Mouse (Mus musculus) MEL (cell line): ENCODE measurements around the gene Dcun1d2. TPM values are rescaled to one million over a fixed set of nuclear protein-coding genes. Genes with fewer than 3 reads are reported as not detected.

Experiments used
- DNase-seq: peaks from one replicate; pipeline ENCODE4 v3.0.0; 2011; ENCODE audit warnings: low read depth, low spot score
- H3K27ac ChIP-seq: 2 replicates; pipeline ENCODE4 v1.5.1; 2012; ENCODE audit warnings: low read depth, mild to moderate bottlenecking, control low read depth, low read length, moderate library complexity; ENCODE audit not compliant: control insufficient read depth
- H3K27me3 ChIP-seq, 2 experiments: fragments of 150-350 bp in 1 of 2; sonication (generic) in 1 of 2; 2 replicates each; pipeline ENCODE4 v1.6.1; 2012; ENCODE audit warnings: low read length in 2 of 2, mild to moderate bottlenecking in 2 of 2, improper control_type of control experiment in 1 of 2, moderate library complexity in 1 of 2; ENCODE audit not compliant: insufficient read depth in 2 of 2, control insufficient read depth in 1 of 2
- H3K36me3 ChIP-seq, 2 experiments: 2 replicates each; pipeline ENCODE4 v1.6.1; 2012 to 2014; ENCODE audit warnings: low read length in 2 of 2, improper control_type of control experiment in 1 of 2, inconsistent platforms in 1 of 2, mild to moderate bottlenecking in 1 of 2; ENCODE audit not compliant: insufficient read depth in 2 of 2, control insufficient read depth in 1 of 2
- H3K4me1 ChIP-seq, 2 experiments: fragments of 150-350 bp in 1 of 2; sonication (generic) in 1 of 2; 2 replicates each; pipeline ENCODE4 v1.6.1; 2012; ENCODE audit warnings: low read length in 2 of 2, improper control_type of control experiment in 1 of 2, mild to moderate bottlenecking in 1 of 2; ENCODE audit not compliant: insufficient read depth in 2 of 2, control insufficient read depth in 1 of 2
- H3K4me3 ChIP-seq, 2 experiments: fragments of 150-350 bp in 1 of 2; sonication (generic) in 1 of 2; 2 replicates each; pipeline ENCODE4 v1.5.1; 2012; ENCODE audit warnings: low read depth in 2 of 2, low read length in 2 of 2, mild to moderate bottlenecking in 2 of 2, moderate library complexity in 2 of 2, control low read depth in 1 of 2, improper control_type of control experiment in 1 of 2; ENCODE audit not compliant: control insufficient read depth in 1 of 2, insufficient read depth in 1 of 2
- H3K79me2 ChIP-seq: 2 replicates; pipeline ENCODE4 v1.6.1; 2012; ENCODE audit warnings: mild to moderate bottlenecking, low read length, moderate library complexity; ENCODE audit not compliant: control insufficient read depth, poor library complexity, insufficient read depth
- H3K9ac ChIP-seq: 2 replicates; pipeline ENCODE4 v1.6.1; 2012; ENCODE audit warnings: low read depth, mild to moderate bottlenecking, control low read depth, low read length, moderate library complexity; ENCODE audit not compliant: control insufficient read depth, poor library complexity, severe bottlenecking
- H3K9me3 ChIP-seq: fragments of 150-350 bp; sonication (generic); replicated peaks from 2 replicates; pipeline ENCODE4 v1.6.1; 2012; ENCODE audit warnings: mild to moderate bottlenecking, low read length, improper control_type of control experiment, moderate library complexity; ENCODE audit not compliant: insufficient read depth
- BHLHE40 ChIP-seq: IDR thresholded peaks from 2 replicates; pipeline ENCODE4 v1.6.1; 2012; ENCODE audit warnings: low read depth, mild to moderate bottlenecking, inconsistent platforms, low read length, improper control_type of control experiment, borderline replicate concordance
- CHD1 ChIP-seq: IDR thresholded peaks from 2 replicates; pipeline ENCODE4 v1.6.1; 2012; ENCODE audit warnings: low read depth, mild to moderate bottlenecking, inconsistent platforms, low read length, improper control_type of control experiment
- CHD2 ChIP-seq: IDR thresholded peaks from 2 replicates; pipeline ENCODE4 v1.6.1; 2011; ENCODE audit warnings: low read length, improper control_type of control experiment
- CTCF ChIP-seq, 3 experiments: IDR thresholded peaks in 2 of 3; conservative IDR thresholded peaks in 1 of 3; 2 replicates each; pipeline ENCODE4 v1.5.1; 2011 to 2012; ENCODE audit warnings: low read length in 3 of 3, low read depth in 2 of 3, mild to moderate bottlenecking in 2 of 3, improper control_type of control experiment in 1 of 3, inconsistent platforms in 1 of 3, mixed read lengths in 1 of 3, moderate library complexity in 1 of 3; ENCODE audit not compliant: control insufficient read depth in 1 of 3, insufficient read depth in 1 of 3, poor library complexity in 1 of 3, severe bottlenecking in 1 of 3
- ETS1 ChIP-seq: IDR thresholded peaks from 2 replicates; pipeline ENCODE4 v1.6.1; 2012; ENCODE audit warnings: low read depth, mild to moderate bottlenecking, inconsistent platforms, low read length, improper control_type of control experiment, moderate library complexity
- GATA1 ChIP-seq: IDR thresholded peaks from 2 replicates; pipeline ENCODE4 v1.6.1; 2011; ENCODE audit warnings: low read depth, low read length, improper control_type of control experiment
- MAFK ChIP-seq: IDR thresholded peaks from 2 replicates; pipeline ENCODE4 v1.6.1; 2011; ENCODE audit warnings: low read depth, mild to moderate bottlenecking, low read length, improper control_type of control experiment, borderline replicate concordance
- MAZ ChIP-seq: IDR thresholded peaks from 2 replicates; pipeline ENCODE4 v1.6.1; 2012; ENCODE audit warnings: low read depth, mild to moderate bottlenecking, inconsistent platforms, low read length, improper control_type of control experiment
- MYB ChIP-seq: IDR thresholded peaks from 2 replicates; pipeline ENCODE4 v1.6.1; 2011; ENCODE audit warnings: mild to moderate bottlenecking, low read depth, low read length, improper control_type of control experiment
- NRF1 ChIP-seq: IDR thresholded peaks from 2 replicates; pipeline ENCODE4 v1.6.1; 2014; ENCODE audit warnings: low read depth, mild to moderate bottlenecking, inconsistent platforms, low read length, improper control_type of control experiment, moderate library complexity; ENCODE audit not compliant: poor library complexity, insufficient read depth, severe bottlenecking
- RAD21 ChIP-seq: IDR thresholded peaks from 2 replicates; pipeline ENCODE4 v1.6.1; 2011; ENCODE audit warnings: mild to moderate bottlenecking, low read depth, low read length, improper control_type of control experiment
- RCOR1 ChIP-seq: IDR thresholded peaks from 2 replicates; pipeline ENCODE4 v1.6.1; 2012; ENCODE audit warnings: low read depth, mild to moderate bottlenecking, inconsistent platforms, low read length, improper control_type of control experiment
- SMC3 ChIP-seq: IDR thresholded peaks from 2 replicates; pipeline ENCODE4 v1.6.1; 2011; ENCODE audit warnings: low read depth, low read length, improper control_type of control experiment
- USF2 ChIP-seq, 2 experiments: IDR thresholded peaks; 2 replicates each; pipeline ENCODE4 v1.6.1; 2011 to 2012; ENCODE audit warnings: improper control_type of control experiment in 2 of 2, low read length in 2 of 2, borderline replicate concordance in 1 of 2, inconsistent platforms in 1 of 2, low read depth in 1 of 2, mild to moderate bottlenecking in 1 of 2; ENCODE audit not compliant: insufficient read depth in 1 of 2
- ZC3H11A ChIP-seq: IDR thresholded peaks from 2 replicates; pipeline ENCODE4 v1.6.1; 2012; ENCODE audit warnings: low read depth, mild to moderate bottlenecking, inconsistent platforms, low read length, improper control_type of control experiment
- ZNF384 ChIP-seq: IDR thresholded peaks from 2 replicates; pipeline ENCODE4 v1.6.1; 2012; ENCODE audit warnings: low read depth, mild to moderate bottlenecking, inconsistent platforms, low read length, improper control_type of control experiment
- polyA plus RNA-seq, 2 experiments: library from polyadenylated mRNA; stranded (reverse) in 1 of 2; unstranded in 1 of 2; fragments of >175 nt in 1 of 2; fragments of >200 nt in 1 of 2; gene quantifications; 2 replicates each; pipeline versions ENCODE4 v1.2.1 to v1.2.4; 2012; ENCODE audit warnings: low replicate concordance in 2 of 2, low read depth in 1 of 2; ENCODE audit not compliant: insufficient read length in 2 of 2, insufficient read depth in 1 of 2, missing spikeins in 1 of 2
- total RNA-seq: library from RNA; depleted of rRNA; stranded (reverse); fragments of 300-350 nt; gene quantifications from 2 replicates; pipeline ENCODE4 v1.2.3, GENCODE M21; 2012

Gene Dcun1d2
- total and polyA plus RNA-seq, 3 experiments: 19.1 to 19.9 TPM; not detected in 1

- Histone ChIP-seq H3K27ac (no peak within 1 kb of the TSS), H3K36me3 (no peaks in the 10 kb centered on the region), H3K9ac (no peak within 1 kb of the TSS), H3K4me1 (no peaks in the 10 kb centered on the region), H3K27me3 (no peaks in the 10 kb centered on the region), H3K9me3 (no peaks in the 10 kb centered on the region), H3K4me3 (no peak within 1 kb of the TSS), H3K79me2 (no peaks in the 10 kb centered on the region)
- DNase-seq: peak; percentile 76
- peak; percentile 83 for TF ChIP-seq SMC3
- TF ChIP-seq GATA1: no peak
- peak; percentile 91 to 97 (median 97) for TF ChIP-seq CTCF (IDR thresholded peaks at IDR 0.05 in 2 of 3, conservative IDR thresholded peaks at IDR 0.05 in 1 of 3; ENCODE audit: control insufficient read depth in 1 of 3, insufficient read depth in 1 of 3, low read depth in 2 of 3, low read length in 3 of 3, poor library complexity in 1 of 3, severe bottlenecking in 1 of 3)
- peak; percentile 89 for TF ChIP-seq RAD21
- peak; percentile 74 for TF ChIP-seq ZC3H11A
Observed at GRCm38 (mm10) chr8:13254019-13254418, 33.9 kb downstream of the Dcun1d2 start, which contains the start of gene Adprhl1. TSS of gene Adprhl1 (minus strand) at chr8:13254162.

DNA sequence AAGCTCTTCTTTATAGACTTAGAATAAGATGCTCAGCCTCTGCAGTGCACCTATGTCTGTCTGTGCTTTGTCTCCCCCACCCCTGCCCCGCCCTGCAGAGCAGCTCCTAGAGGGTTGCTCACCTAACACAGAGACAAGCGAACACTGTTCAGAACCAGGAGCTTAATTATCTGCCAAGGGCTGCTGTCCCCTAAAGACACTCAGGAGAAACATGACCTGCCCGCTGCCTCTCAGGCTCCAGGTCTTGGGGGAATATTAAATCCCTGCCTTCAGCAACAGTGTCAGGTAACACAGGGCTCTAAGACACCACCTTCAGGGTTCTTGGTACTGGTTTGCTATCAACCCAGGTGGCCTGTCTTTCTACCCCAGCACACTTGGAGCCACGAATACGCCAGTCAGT lies 34.5 kb downstream of the Dcun1d2 start:
- DNase-seq: no peak
- no peaks in the 10 kb centered on the region for H3K9me3 ChIP-seq
- H3K4me3 ChIP-seq: no peak overlapping the region

DNA sequence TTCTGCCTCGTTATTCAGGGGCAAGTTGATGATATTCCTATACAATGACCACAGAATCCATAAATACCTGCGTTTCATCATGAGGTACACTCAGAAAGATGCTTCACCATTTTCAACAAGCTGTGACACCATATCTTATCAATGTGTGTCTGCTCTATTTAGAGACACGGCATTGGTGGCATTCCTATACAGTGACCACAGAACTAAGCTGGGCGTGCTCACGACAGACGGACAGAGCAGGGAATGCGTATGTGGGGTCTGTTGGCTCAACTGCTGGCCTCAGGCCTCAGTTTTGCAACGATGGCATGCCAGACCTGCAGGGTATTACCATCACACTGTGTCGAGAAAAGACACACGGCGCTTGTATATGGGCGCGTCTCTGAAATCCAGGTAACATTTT lies 35.1 kb downstream of the Dcun1d2 start:
- Histone ChIP-seq H3K4me3 (no peak overlapping the region), H3K9ac (no peak overlapping the region), H3K27me3 (no peaks in the 10 kb centered on the region), H3K36me3 (no peaks in the 10 kb centered on the region), H3K9me3 (no peaks in the 10 kb centered on the region), H3K79me2 (no peaks in the 10 kb centered on the region), H3K4me1 (no peaks in the 10 kb centered on the region), H3K27ac (no peak overlapping the region)
- TF ChIP-seq BHLHE40: no peak
- no peak for TF ChIP-seq NRF1
- no peak for TF ChIP-seq MAZ
- TF ChIP-seq GATA1: no peak
- no peak for TF ChIP-seq ZNF384
- no peak for DNase-seq

More for the DNA sequence above, 34.5 kb downstream of the Dcun1d2 start:
- Histone ChIP-seq H3K79me2 (no peaks in the 10 kb centered on the region), H3K27ac (no peak overlapping the region), H3K4me1 (no peaks in the 10 kb centered on the region), H3K36me3 (no peaks in the 10 kb centered on the region), H3K9ac (no peak overlapping the region), H3K27me3 (no peaks in the 10 kb centered on the region)
- TF ChIP-seq MAFK: no peak
- no peak for TF ChIP-seq ETS1
- no peak for TF ChIP-seq USF2 (IDR thresholded peaks at IDR 0.05; ENCODE audit: borderline replicate concordance in 1 of 2, insufficient read depth in 1 of 2, low read depth in 1 of 2, low read length in 2 of 2)
- no peak for TF ChIP-seq ZC3H11A
- no peak for TF ChIP-seq CHD1
- TF ChIP-seq CTCF (IDR thresholded peaks at IDR 0.05 in 2 of 3, conservative IDR thresholded peaks at IDR 0.05 in 1 of 3; ENCODE audit: control insufficient read depth in 1 of 3, insufficient read depth in 1 of 3, low read depth in 2 of 3, low read length in 3 of 3, poor library complexity in 1 of 3, severe bottlenecking in 1 of 3): no peak
- TF ChIP-seq GATA1: no peak
- no peak for TF ChIP-seq RAD21
- TF ChIP-seq BHLHE40: no peak
- TF ChIP-seq MYB: no peak
- no peak for TF ChIP-seq CHD2
- no peak for TF ChIP-seq RCOR1
